Mouse (Mus musculus) hindbrain, embryonic 12.5 days (tissue): ENCODE results near the gene Arpc3. TPM values are rescaled to one million over a fixed set of nuclear protein-coding genes. Genes with fewer than 3 reads are reported as not detected.

ENCODE experiments used
- ATAC-seq: fragments of 200-750 bp; cut with Nextera tagmentation; 2 replicates; pipeline ENCODE4 v1.8.0; 2017; ENCODE audit warnings: moderate TSS enrichment; ENCODE audit not compliant: low FRiP score
- H3K27ac ChIP-seq: fragments of 300-500 bp; sonication (generic); 2 replicates; pipeline ENCODE4 v1.5.1; 2016; ENCODE audit warnings: mild to moderate bottlenecking
- H3K27me3 ChIP-seq: fragments of 300-500 bp; sonication (generic); 2 replicates; pipeline ENCODE4 v1.6.1; 2016; ENCODE audit warnings: mild to moderate bottlenecking
- H3K36me3 ChIP-seq: fragments of 300-500 bp; sonication (generic); 2 replicates; pipeline ENCODE4 v1.6.1; 2016; ENCODE audit warnings: mild to moderate bottlenecking
- H3K4me1 ChIP-seq: fragments of 300-500 bp; sonication (generic); 2 replicates; pipeline ENCODE4 v1.6.1; 2016
- H3K4me2 ChIP-seq: fragments of 300-500 bp; sonication (generic); replicated peaks from 2 replicates; pipeline ENCODE4 v1.6.1; 2016; ENCODE audit warnings: mild to moderate bottlenecking
- H3K4me3 ChIP-seq: fragments of 300-500 bp; sonication (generic); 2 replicates; pipeline ENCODE4 v1.5.1; 2016; ENCODE audit warnings: mild to moderate bottlenecking
- H3K9ac ChIP-seq: fragments of 300-500 bp; sonication (generic); 2 replicates; pipeline ENCODE4 v1.6.1; 2016; ENCODE audit warnings: mild to moderate bottlenecking, moderate library complexity
- H3K9me3 ChIP-seq: fragments of 300-500 bp; sonication (generic); replicated peaks from 2 replicates; pipeline ENCODE4 v1.6.1; 2016; ENCODE audit warnings: mild to moderate bottlenecking
- WGBS: fragments of 180-500 bp; shearing (Covaris S2); methylation state at CpG from one replicate; pipeline ENCODE4 v1.1.7; 2016; 5-methylcytosine and 5-hydroxymethylcytosine counted together
- polyA plus RNA-seq: library from polyadenylated mRNA; unstranded; fragments of >200 nt; fragmentation: Nextera tagmentation; extraction: Ambion mirVana; gene quantifications from 2 replicates; pipeline ENCODE4 v1.2.1, GENCODE M21; 2016

Gene Arpc3
- polyA plus RNA-seq, 1 experiment from 2014 or later, result 115 TPM

DNA sequence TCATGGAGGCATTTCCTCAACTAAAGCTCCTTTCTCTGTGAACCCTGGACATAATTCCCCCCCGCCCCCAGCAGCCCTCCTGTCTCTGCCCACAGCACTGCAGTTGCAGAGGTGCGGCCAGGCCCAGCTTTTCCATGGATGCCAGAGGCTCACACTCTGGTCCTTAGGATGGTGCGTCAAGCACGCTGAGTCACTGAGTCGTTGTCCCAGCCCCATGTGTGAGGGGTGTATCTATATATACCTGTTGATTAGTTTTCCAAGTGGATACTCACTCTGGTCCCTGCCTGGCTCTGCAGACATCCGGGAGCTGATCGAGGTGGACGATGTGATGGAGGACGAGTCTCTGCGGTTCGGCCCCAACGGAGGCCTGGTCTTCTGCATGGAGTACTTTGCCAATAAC lies 13.5 kb upstream of the Arpc3 start:
- WGBS, result 96% methylated on average over 12 of the region's 12 CpGs
- no peak for ATAC-seq

DNA sequence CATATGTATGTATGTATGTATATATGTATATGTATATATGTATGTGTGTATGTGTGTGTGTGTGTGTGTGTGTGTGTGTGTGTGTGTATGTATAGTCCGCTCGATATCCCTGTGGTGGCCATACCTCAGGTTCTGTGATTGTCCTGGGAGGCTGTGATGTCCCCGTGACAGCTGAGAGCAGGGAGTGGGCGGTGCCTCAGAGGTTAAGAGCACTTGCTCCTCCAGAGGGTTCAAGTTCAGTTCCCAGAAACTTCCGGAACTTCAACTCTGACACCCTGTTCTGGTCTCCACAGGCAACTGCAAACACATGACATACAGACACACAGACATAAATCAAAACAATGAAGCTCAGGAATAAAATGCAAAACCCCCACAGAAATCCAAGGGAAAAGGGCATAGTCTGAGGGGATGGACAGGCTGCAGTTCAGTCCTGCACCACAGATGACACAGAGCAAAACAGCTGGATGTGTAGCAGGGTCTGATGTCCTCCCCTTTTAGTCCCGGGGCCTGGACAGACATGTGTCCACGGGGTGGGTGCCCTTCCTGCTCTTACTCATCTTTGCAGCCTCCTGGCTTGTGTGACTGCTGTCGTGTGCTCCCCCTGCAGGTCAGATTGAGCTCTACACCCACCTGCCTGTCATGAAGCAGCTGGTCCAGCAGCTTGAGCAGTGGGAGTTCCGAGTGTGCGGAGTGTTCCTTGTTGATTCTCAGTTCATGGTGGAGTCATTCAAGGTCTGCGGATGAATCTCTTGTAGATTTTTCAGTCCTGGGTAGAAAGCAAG lies 12.1 kb upstream of the Arpc3 start:
- Histone ChIP-seq H3K4me2 (no peak overlapping the region), H3K36me3 (peaks cover 50% of the 10 kb centered on the region), H3K27ac (no peak overlapping the region), H3K4me1 (no peaks in the 10 kb centered on the region), H3K4me3 (no peak overlapping the region), H3K27me3 (no peaks in the 10 kb centered on the region), H3K9ac (no peak overlapping the region), H3K9me3 (no peaks in the 10 kb centered on the region)
- 60% methylated on average over 11 of the region's 11 CpGs for WGBS
- ATAC-seq, result peak; percentile 58

More for the DNA sequence above, 13.5 kb upstream of the Arpc3 start:
- H3K4me1 ChIP-seq, result peaks cover 6% of the 10 kb centered on the region
- no peaks in the 10 kb centered on the region for H3K9me3 ChIP-seq
- H3K9ac ChIP-seq, result no peak overlapping the region
- H3K36me3 ChIP-seq, result peaks cover 59% of the 10 kb centered on the region
- no peak overlapping the region for H3K27ac ChIP-seq
- no peaks in the 10 kb centered on the region for H3K27me3 ChIP-seq
- no peak overlapping the region for H3K4me3 ChIP-seq
- no peak overlapping the region for H3K4me2 ChIP-seq

DNA sequence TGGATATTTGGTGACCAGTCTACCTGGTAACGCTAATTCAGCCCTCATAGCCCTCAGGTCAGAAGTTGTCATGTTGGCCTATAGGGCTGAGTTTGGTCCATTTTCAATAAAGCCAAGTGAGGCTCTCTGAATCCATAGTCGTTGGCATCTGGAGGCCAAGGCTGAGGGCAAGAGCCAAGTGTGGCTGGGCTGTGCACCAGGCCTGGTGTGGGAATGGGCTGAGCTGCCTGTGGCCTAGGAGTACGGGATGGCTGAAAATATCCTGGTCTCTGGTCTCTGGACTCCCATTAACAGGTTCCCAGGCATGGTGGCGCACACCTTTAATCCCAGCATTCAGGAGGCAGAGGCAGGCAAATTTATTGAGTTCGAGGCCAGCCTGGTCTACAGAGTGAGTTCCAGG lies 1.7 kb upstream of the Arpc3 start:
- H3K4me2 ChIP-seq, result no peak overlapping the region
- WGBS, result 92% methylated on average over 5 of the region's 5 CpGs
- no peak for ATAC-seq
- peaks cover 10% of the 10 kb centered on the region for H3K4me1 ChIP-seq
- no peak overlapping the region for H3K27ac ChIP-seq
- H3K9me3 ChIP-seq, result no peaks in the 10 kb centered on the region
- H3K27me3 ChIP-seq, result no peaks in the 10 kb centered on the region
- H3K4me3 ChIP-seq, result no peak overlapping the region
- H3K36me3 ChIP-seq, result 0 out of 2 replicates have a peak, but pooled peaks cover 4% of the 10 kb centered on the region
- no peak overlapping the region for H3K9ac ChIP-seq

DNA sequence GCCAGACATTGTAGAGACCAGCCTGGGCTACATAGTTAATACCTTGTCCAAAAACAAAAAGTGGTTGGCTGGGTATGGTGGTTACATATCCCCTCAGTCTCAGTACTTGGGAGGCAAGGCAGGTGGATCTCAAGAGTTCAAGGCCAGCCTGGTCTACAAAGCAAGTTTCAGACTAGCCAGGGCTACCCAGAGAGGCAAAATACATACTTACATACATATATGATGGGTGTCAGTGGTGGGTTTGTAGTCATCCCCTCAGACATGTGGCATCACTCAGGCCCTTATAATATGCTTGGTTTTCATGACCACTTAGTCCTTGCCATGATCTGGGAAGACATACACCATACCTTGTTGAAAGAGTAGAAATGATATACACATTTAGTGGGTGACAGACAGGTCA lies 1.0 kb upstream of the Arpc3 start:
- Histone ChIP-seq H3K36me3 (0 out of 2 replicates have a peak, but pooled peaks cover 4% of the 10 kb centered on the region), H3K9ac (no peak overlapping the region), H3K9me3 (no peaks in the 10 kb centered on the region), H3K27me3 (no peaks in the 10 kb centered on the region), H3K4me3 (no peak overlapping the region), H3K4me1 (peaks cover 10% of the 10 kb centered on the region), H3K27ac (no peak overlapping the region), H3K4me2 (no peak overlapping the region)
- no peak for ATAC-seq

DNA sequence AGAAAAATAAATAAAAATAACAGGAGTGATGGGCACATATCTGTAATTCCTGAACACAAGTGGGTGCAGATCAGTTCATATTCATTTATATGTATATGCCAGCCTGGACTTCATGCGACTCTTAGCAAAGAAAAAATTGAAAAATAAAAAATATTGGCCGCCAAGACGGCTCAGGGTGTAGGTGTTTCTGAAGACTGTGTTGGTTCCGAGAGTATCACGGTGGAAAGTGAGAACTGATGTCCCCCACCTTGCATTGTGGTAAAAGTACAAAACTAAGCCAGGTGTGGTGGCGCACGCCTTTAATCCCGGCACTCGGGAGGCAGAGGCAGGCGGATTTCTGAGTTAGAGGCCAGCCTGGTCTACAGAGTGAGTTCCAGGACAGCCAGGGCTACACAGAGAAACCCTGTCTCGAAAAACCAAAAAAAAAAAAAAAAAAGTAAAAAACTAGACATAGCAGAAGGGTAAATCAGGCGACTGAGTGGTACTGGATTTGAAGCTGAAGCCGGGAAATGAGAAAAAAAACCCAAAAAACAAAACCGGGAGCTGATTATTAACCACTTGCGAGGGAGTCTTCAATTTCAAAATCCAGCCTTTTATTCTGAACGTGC lies 396 bp upstream of the Arpc3 start:
- Histone ChIP-seq H3K9ac (peak overlapping the region; percentile 87), H3K9me3 (no peaks in the 10 kb centered on the region), H3K4me1 (peaks cover 10% of the 10 kb centered on the region), H3K27me3 (no peaks in the 10 kb centered on the region), H3K4me2 (peak overlapping the region; percentile 92), H3K4me3 (peak overlapping the region; percentile 86; the same call in 1 of the 2 replicates), H3K27ac (no peak overlapping the region), H3K36me3 (0 out of 2 replicates have a peak, but pooled peaks cover 4% of the 10 kb centered on the region)
- ATAC-seq, result 0 out of 2 replicates have a peak, but pooled peaks have one; percentile 11
- WGBS, result 54% methylated on average over 16 of the region's 16 CpGs

DNA sequence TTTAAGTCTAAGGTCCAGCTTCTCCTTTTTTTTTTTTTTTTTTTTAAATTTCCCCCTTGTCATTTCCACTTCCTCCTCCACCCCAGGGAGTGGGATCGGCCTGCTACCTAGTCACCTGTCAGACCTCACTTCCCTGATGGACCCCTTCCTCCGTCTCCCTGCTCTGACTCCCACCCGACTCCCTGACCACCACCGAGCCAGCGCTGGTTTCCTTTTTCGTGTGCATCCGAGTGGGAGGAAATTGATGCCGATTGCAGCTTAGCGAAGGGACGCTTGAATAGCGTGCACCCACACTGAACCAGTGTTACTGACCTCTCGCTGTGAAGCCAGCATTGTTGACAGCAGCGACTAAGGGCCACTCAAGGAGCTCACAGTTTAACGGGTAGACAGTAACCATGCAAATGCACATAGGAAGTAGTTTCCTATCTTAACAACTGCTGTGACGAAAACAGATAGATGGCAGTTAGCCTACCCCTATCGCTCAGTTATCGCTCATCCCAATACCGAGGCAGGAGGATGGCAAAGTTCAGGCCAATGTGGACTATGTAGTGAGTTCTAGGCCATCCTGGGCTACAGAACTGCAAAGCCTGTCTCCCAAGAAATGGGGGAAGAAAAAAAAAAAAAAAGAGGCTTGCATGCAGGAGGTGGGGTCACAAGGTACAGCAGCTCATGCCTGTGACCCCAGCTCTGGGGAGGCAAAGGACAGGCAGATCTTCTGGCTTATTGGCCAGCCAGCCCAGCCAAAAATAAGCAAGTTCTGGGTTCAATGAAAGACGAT lies 738 bp downstream of the Arpc3 start:
- Histone ChIP-seq H3K9ac (peak overlapping the region; percentile 87), H3K4me1 (peaks cover 10% of the 10 kb centered on the region), H3K4me3 (peak overlapping the region; percentile 86), H3K4me2 (peak overlapping the region; percentile 92), H3K27me3 (no peaks in the 10 kb centered on the region), H3K36me3 (peaks cover 12% of the 10 kb centered on the region; the same call in 1 of the 2 replicates), H3K27ac (no peak overlapping the region), H3K9me3 (no peaks in the 10 kb centered on the region)
- ATAC-seq, result no peak
- 15% methylated on average over 19 of the region's 19 CpGs for WGBS

DNA sequence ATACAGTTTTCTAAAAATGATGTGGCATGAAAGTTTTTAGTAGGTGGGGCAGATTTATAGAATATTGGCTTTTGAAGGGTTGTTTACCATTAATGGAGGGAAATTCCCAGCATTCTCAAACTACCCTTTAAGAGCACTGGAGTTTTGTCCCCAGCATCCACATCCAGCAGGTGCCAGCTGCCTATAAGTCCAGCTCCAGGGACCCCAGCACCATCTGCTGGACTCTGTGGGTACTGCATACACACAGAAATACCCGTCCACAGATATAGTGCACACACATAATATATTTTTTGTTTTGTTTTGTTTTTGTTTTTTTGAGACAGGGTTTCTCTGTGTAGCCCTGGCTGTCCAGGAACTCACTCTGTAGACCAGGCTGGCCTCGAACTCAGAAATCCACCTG lies 2.2 kb downstream of the Arpc3 start:
- Histone ChIP-seq H3K9ac (no peak overlapping the region), H3K36me3 (peaks cover 15% of the 10 kb centered on the region; the same call in 1 of the 2 replicates), H3K4me2 (no peak overlapping the region), H3K27me3 (no peaks in the 10 kb centered on the region), H3K4me1 (peaks cover 10% of the 10 kb centered on the region), H3K9me3 (no peaks in the 10 kb centered on the region), H3K27ac (no peak overlapping the region), H3K4me3 (no peak overlapping the region)
- no peak for ATAC-seq
- WGBS, result 38% methylated on average over 2 of the region's 2 CpGs

DNA sequence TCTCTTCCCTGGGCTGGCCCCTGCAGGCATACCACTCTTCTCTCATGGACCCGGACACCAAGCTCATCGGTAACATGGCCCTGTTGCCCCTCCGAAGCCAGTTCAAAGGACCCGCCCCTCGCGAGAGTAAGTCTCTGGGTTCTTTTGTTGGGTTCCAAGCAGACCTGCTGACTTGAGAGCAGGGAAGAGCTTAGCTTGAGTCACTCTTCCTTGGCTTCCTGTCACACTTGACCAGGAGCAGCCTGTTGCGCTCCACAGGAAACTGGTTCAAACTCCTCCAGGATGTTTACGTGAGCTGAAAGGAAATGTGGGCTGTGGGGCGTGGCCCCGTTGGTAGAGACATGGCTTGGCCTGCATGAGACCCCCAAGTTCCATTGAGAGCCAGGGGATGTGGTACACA lies 5.1 kb downstream of the Arpc3 start:
- Histone ChIP-seq H3K4me2 (no peak overlapping the region), H3K4me3 (no peak overlapping the region), H3K9me3 (no peaks in the 10 kb centered on the region), H3K27me3 (no peaks in the 10 kb centered on the region), H3K4me1 (peaks cover 10% of the 10 kb centered on the region), H3K36me3 (peaks cover 26% of the 10 kb centered on the region), H3K9ac (no peak overlapping the region), H3K27ac (no peak overlapping the region)
- no peak for ATAC-seq
- WGBS, result 87% methylated on average over 10 of the region's 10 CpGs

DNA sequence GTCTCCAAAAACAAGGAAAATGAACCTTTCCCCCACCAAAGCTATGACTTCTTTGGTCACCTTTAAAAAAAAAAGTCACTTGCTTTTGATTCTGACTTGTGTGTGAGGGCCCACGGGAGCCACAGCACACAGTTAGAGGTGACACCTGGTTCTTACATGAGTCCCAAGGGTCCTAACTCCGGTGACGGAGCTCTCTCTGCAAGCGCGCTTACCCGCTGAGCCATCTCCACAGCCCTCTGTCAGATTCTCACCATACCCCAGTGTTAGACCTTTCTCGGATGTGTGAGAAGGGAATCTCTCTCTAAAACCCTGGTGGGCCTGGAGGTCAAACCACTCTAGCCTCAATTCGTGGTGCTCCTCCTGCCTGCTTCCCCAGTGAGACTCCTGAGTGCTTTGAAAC lies 5.8 kb downstream of the Arpc3 start:
- no peak overlapping the region for H3K27ac ChIP-seq
- H3K4me3 ChIP-seq, result no peak overlapping the region
- no peaks in the 10 kb centered on the region for H3K9me3 ChIP-seq
- H3K9ac ChIP-seq, result no peak overlapping the region
- no peaks in the 10 kb centered on the region for H3K27me3 ChIP-seq
- H3K4me1 ChIP-seq, result peaks cover 8% of the 10 kb centered on the region
- peaks cover 33% of the 10 kb centered on the region for H3K36me3 ChIP-seq
- WGBS, result 88% methylated on average over 8 of the region's 8 CpGs
- no peak for ATAC-seq
- no peak overlapping the region for H3K4me2 ChIP-seq

DNA sequence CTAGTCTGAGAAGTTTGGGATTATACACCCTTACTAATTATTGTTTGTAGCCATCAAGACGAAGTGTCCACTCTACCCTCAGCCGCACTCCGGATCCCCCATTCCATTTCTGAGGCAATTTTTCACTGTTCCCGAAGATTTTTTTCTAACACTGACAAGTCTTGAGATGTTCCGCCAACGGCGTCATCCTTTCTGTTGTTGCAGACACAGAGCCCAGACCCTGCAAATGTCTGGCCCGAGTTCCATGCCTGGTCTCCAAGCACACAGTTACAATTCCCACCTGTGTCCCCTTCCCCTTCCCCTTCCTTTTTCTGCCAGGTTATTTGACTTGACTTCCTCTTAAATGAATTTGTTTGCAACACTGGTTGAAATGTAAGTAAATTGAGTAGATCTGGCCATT lies 8.2 kb downstream of the Arpc3 start:
- Histone ChIP-seq H3K4me1 (no peaks in the 10 kb centered on the region), H3K4me2 (no peak overlapping the region), H3K4me3 (no peak overlapping the region), H3K27me3 (no peaks in the 10 kb centered on the region), H3K36me3 (peaks cover 53% of the 10 kb centered on the region), H3K9me3 (no peaks in the 10 kb centered on the region), H3K9ac (no peak overlapping the region), H3K27ac (no peak overlapping the region)
- WGBS, result 95% methylated on average over 8 of the region's 8 CpGs
- no peak for ATAC-seq

DNA sequence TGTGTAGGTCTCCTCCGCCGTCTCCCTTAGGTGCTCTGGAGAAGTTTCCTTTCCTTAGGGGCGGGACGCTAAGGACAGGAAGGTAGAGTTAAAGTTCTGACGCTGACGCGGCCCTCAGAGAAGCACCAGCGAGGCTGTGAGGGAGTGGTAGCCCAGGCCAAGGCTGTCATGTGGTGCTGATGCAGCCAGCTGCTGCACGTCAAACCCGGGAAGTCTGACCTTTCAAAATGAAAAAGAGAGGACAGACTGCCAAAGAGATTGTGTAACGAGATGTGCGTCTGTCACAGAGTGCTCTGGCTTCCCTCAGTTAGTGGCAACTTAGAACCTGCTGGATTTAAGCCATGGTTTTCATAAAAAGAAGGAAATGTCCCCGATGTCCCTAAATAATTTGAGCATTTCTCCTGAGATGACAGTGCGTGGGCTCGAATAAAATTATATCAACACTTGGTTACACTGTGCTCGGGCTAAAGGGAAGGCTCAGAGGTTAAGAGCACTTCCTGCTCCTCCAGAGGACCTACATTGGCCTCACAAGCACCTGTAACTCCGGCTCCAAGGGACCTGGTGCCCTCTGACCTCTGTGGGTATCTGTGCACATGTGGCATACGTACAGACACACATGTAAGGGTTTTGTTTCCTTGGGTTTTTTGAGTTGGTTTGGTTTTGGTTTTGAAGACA lies 9.1 kb downstream of the Arpc3 start:
- ATAC-seq, result no peak
- Histone ChIP-seq H3K27me3 (no peaks in the 10 kb centered on the region), H3K27ac (no peak overlapping the region), H3K4me3 (no peak overlapping the region), H3K4me2 (no peak overlapping the region), H3K36me3 (peaks cover 62% of the 10 kb centered on the region), H3K9ac (no peak overlapping the region), H3K4me1 (no peaks in the 10 kb centered on the region), H3K9me3 (no peaks in the 10 kb centered on the region)
- WGBS, result 89% methylated on average over 18 of the region's 18 CpGs

DNA sequence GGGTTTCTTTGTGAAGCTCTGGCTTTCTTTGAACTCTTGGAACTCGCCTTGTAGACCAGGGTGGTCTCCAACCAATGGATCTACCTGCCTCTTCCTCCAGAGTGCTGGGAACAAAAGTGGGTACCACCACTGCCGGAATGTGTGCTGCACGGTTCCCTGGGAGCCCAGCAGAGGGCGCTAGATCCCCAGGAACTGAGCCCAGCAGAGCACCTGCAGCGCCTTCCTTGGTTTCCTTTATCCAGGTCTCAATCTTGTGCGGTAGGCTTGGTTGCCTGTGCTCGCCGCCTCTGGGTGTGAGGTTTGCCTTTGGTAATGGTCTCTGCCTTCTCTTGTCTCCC lies 9.6 kb downstream of the Arpc3 start:
- no peak overlapping the region for H3K4me3 ChIP-seq
- H3K4me2 ChIP-seq, result no peak overlapping the region
- H3K9ac ChIP-seq, result no peak overlapping the region
- 0 out of 2 replicates have a peak, but pooled peaks cover 2% of the 10 kb centered on the region for H3K9me3 ChIP-seq
- H3K4me1 ChIP-seq, result no peaks in the 10 kb centered on the region
- no peak overlapping the region for H3K27ac ChIP-seq
- 19% methylated on average over 8 of the region's 8 CpGs for WGBS
- no peak for ATAC-seq
- peaks cover 67% of the 10 kb centered on the region for H3K36me3 ChIP-seq
- no peaks in the 10 kb centered on the region for H3K27me3 ChIP-seq
